Mouse (Mus musculus) kidney, postnatal 10 days (tissue): ENCODE data around the gene Pofut2.

Source experiments
- DNase-seq: peaks from one replicate; pipeline ENCODE4 v3.0.0; 2021; ENCODE audit warnings: mixed read lengths

The Pofut2 gene

DNA sequence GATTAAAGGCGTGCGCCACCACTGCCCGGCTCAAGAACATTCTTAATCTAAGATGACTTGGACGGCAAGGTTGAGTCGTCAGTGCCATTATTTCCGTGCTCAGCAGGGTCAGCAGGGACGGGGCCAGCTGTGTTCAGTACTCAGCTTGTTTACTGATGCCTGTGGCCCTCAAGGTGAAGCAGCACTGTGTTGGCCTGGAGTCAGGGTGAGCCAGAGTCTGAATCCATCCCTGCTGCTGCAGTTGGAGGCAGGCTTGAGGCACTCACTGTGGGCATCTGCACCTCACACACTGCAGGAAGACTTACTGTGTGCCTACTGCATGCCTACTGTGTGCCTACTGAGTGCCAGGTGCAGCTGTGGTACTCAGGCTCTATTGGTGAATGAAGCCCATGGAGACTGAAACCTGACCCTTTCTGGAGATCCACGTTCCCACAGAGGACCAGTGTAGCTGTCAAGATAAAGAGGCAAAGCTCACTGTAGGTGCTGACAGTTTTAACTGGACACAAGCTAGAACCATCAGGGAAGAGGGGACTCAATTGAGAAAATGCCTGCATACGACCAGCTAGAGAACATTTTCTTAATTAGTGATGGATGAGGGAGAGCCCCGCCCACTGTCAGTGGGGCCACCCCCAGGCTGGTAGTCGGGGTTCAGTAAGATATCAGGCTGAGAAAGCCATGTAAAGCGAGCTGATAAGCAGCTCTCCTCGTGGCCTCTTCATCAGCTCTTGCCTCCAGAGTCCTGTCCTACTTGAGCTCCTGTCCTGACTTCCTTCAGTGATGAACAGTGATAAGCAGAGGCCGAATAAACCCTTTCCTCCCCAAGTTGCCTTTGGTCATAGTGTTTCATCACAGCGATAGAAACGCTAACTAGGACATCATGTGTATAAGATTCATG, 26.9 kb upstream of the Pofut2 start:
- DNase-seq = no peak

DNA sequence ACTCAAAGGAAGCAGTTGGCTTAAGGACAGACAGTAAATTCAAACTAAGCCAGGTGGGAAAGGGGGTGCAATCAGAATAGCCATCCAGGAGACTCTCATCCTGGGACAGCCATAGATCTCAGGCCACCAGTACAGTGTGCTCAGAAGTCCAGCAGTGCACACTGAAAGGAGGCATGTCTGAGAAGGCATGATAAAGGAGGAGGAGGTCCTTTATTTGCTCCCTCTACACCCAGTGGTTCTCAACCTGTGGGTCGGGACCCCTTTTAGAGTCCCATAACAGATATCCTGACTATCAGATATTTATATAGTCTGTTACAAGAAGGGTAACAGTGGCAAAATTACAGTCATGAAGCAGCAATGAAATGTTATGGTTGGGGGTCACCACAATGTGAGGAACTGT, 25.8 kb upstream of the Pofut2 start:
- DNase-seq = no peak

DNA sequence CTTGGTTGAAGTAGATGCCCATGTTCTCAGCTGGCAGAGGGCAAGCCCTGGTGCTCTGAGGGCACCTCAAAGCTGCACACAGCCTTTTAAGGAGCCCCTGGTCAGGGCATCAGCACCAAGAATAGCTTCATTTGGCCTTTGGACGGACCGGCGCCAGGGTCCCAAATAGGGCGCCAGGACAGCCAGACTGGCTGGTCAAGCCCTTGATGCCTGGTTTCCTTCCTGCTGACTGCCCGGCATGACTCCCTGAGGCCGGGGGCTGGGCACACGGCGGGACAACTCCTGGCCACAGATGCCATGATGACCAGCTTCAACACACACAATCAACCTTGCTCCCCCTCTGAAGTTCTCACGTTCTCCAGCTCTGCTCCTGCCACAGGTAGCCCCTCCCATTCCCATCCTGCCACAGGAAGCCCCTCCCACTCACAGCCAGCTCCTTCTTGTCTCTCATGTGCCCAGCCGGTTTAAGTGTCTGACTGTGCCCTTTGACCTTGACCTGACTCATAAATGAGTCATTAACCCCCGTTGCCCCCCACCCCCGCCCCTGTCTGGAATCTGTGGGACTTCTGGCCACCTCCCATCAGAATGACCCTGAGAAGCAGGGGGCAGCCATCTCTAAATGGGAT, 23.9 kb upstream of the Pofut2 start:
- DNase-seq = peak; percentile 43

DNA sequence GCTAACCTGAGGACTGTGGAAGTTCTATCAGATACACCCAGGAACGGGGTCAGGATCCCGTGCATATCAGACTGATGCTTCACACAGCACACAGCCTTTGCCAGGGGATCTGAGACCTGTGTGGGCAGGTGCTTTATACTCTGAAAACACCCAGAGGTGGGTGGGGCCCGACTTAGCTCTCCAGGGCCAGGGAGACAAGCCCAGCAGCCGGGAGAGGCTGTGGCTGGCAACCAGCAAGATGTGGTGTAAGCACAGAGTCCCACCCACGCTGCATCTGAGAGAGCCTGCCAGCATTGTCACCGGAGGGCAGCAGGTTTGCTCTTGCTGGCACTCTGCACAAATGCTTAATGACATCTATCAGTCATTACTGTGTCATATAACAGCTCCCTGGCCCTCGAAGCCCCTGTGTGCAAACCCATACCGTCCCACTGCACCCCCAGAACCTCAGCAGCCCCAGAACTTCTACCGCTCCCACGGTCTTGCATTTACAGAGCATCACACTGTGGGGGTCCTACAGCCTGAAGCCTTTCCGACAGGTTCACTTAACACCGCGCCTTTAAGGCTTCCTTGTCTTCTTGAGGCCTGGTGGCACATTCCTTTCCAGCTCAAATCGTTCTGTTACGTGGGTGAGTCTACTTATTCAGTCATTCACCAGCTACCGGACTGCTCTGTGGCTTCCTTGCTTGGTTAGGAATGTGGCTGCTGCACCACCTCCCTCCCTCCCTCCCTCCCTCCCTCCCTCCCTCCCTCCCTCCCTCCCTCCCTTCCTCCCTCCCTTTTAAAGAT, 21.0 kb upstream of the Pofut2 start:
- DNase-seq = no peak

DNA sequence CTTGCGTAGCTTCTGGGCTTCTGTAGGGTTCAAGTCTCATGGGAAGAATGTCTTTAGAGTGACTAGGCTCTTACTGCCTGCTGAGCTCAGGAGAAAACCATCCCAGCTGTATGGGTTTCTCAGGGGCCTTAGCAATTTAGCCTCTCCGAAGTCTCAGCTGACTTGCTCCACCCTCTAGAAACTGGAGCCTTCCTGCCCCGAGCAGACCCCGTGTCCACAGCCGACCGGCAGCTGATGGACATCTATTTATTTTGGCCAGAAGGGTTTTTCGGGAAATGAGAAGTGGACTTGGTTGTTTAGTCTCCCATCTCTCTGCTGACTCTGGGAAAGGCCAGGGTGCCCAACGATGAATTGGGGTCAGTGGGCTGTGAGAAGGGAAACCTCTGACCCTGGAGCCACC, 18.3 kb upstream of the Pofut2 start:
- DNase-seq = peak; percentile 67

DNA sequence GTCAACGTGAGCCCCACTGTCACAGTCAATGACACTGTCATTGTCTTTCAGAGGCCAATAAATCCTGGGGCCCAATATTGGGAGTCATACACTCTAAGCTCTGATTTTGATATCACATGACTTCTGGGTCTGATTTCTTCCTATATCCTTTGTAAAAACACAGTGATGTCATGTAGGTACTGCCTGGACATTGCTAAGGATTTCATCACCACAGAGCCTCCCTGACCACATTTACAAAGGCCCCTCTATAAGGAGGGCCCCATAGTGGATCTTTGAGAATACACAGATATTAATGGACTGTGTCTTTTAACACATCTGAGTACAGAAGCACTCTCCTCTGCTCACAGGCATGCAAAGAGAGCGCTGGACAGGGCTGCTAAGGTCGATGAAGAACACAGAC, 16.6 kb upstream of the Pofut2 start:
- DNase-seq = no peak

DNA sequence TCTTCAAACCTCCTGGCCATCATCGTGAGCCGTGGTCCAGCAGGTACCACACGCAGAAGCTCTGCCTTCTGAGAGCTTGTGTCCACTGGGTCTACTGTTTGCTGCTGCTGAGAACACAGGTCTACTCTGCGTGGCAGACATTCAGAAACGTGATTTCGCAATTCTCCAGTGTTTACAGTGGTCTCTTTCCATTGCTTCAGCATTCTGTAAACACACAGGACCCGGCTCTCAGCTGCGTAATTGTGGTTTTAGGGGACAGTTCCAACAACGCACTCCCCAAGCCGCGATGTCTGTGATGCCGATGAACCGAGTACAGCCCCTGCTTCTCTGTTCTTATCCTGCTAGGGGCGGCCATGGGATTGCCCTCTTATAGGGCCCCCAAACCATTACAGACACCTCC, 16.1 kb upstream of the Pofut2 start:
- DNase-seq = peak; percentile 48

DNA sequence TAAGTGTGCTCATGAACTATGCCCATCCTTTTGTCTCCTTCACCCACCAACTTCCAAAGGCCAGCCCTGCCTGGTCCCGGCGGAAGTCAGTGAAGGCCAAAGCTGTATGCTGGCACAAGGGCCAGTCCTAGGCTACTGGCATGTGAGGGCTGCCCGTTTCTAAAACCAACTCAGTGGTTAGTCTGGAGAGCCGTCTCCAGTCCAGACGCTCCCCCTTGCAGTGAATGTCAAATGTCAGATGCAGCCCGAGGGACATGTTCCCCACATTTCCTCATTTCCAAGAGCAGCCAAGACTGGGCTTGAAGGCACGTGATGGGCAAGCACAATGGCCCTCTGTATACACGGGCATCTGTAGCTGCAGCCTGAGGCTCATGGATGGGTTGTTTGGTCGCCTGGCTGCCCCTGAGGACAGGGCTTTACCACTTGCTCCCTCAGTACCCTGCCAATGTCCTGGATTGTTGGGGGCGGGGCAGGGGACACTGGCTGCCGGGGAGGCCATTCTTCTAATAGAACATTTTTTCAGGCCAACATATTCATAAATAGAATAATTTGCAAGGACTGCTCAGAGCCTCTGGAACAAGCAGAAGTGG, 15.4 kb upstream of the Pofut2 start:
- no peak for DNase-seq

DNA sequence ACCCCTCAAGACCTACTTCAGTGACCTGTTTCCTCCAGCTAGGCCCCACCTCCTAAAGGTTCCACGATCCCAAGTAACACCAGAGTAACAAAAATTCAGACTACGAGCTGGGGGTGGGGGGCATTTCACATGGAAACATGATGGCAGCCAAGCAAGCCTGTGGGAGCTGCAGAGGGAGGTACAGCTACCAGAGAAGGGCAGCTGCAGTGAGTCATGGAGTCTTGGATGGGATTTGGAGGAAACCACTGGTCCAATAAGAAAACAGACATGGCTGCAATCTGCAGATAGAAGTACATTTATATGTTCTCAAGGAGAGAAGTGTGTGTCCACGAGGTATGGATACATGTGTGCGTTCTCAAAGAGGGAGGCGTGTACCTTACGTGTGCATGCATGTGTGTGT, 14.2 kb upstream of the Pofut2 start:
- no peak for DNase-seq

DNA sequence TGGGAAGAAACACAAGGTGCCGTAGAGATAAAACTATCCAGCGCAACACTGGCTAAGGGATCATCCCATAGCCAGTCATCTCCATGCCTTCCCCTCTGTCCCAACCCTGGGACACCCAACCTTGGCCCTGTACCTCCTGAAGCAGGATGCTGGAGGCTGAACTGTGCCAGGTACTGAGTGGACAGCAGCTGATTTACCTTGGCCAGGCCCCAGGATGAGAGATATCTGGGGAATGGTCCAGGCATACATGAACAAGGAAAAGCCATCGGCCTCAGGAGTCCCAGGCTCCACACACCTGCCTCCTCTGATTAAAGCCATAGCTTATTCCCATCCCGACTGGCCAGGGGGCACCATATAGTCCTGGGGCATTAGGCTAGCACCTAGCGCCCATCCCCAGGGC, 12.0 kb upstream of the Pofut2 start:
- no peak for DNase-seq

DNA sequence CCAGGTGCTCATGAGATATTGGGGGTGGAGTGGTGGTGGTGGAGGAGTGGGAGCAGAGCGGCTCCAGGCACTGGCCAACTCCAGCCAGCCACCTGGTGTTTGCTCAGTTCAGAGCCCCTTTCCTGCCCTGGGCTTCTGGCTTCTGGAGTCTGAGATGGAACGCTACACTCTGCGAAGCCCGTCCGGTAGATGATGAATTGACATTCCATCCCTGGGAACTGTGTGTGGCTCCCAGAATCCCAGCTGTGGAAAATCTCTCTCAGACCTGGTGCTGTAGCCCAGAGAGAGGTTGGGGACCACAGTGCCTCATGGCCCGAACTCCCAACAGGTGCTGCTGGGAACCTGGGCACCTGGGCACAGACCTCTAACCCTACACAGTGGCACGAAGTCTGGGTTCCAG, 11.3 kb upstream of the Pofut2 start:
- no peak for DNase-seq

DNA sequence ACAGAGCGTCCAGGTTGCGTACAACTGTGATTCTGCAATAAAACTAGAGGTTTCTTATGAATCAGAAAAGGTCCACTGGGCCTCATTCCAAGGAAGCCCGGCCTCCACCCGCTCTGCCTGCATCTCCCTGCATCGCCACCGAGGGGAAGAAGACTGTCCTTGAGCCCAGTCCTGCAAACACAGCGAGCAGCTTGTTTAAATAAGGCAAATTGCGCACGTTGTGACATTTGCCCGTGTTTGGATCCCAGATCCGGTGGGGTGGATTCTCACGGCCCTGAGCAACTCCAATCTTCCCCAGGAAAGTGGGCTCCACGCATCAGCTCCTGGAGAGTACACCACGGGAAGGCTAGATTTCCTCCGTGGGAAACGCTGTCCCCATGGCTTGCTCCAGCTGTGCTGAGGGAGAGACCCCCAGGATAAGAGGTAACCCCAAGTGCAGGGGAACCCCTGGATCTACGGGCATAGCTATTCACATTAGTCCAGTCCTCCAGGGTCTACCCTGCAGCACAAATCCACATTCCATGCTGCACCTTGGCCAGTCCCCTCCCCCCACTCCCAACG, 7.7 kb upstream of the Pofut2 start:
- DNase-seq = peak; percentile 73

DNA sequence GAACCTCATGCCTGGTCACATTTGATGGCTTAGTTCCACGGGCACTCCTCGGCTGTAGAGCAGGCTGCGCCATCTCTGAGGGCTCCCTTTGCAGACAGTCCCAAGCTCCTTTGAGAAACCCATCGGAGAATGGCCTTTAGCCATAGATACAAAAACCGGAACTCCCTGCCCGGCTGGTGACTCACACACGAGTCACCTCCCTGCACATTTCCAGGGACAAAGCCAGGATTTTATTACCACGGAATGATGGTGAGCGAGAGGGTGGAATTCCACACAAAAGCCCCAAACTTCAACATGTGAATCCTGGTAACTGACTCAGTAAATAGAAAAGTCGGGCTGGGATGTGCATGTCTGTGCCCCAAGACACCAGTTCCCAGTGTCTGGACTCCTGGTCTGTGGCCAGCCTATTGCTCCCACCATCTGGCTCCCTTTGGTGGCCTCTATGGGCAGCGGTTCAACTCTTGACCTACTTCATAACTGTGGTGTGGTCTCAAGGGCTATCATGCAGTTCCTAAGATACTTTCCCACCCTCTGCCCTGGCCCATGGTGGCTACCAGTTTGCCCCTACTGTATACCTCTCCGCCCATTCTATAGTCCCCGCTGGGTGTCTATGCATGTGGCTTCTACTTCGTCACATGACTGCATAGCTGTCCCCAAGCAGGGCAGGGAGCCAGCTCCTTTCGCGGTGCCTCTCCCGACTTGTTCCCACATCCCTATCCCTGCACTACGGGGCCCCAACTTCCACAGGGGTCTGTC, 7.1 kb upstream of the Pofut2 start:
- DNase-seq = peak; percentile 65

DNA sequence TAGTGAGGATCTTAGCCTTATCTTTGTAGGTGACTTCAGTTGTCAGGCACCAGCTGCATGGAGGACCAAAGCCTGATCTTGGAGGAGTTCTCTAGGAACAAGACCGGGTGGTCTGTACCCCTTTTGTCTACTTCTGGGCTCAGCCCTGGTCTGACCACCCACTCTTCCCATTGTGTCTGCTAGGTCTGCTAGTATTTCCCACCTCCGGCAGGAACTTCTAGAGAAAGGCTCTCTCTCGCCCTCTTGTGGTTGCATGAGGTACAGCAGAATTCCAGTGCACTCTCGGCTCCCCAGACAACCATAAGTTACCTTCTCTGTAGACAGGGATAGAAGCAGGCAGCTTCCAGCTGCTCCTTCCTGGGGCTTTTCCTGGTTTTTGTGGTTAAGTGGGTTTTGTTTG, 6.2 kb upstream of the Pofut2 start:
- peak; percentile 89 for DNase-seq

DNA sequence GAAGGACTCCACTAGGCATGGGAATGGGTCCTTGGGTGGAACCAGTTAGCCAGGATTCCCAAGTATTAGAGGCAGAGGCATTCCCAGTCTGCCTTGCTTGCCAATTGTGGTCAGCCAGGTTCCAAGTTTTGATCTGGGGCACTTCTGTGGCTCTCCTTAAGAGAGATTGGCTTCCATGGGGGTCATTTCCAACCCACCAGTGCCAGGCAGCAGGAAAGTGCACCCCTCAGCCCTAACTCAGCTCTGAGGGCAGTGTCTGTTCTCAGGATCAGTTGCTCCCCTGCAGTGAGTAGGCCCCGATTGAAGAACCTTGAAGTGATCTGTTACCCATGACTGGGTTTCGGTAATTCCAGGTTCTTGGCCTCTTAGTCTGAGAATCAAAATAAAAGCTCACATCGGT, 3.8 kb upstream of the Pofut2 start:
- no peak for DNase-seq

DNA sequence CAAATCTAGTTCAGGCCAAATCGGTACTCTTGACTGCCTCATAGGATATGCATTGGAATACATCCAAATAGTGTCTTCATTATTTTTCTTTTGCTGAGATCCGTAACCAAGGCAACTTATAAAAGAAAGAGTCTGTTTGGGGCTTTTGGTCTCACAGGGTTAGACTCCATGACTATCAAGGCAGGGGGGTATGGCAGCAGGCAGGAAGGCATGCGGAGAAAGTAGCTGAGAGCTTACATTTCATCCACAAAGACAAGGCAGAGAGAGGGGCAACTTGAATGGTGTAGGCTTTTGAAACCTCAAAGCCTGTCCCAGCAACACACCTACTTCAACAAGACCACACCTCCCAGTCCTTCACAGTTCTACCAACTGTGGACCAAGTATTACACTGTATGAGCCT, 3.3 kb upstream of the Pofut2 start:
- DNase-seq = no peak

DNA sequence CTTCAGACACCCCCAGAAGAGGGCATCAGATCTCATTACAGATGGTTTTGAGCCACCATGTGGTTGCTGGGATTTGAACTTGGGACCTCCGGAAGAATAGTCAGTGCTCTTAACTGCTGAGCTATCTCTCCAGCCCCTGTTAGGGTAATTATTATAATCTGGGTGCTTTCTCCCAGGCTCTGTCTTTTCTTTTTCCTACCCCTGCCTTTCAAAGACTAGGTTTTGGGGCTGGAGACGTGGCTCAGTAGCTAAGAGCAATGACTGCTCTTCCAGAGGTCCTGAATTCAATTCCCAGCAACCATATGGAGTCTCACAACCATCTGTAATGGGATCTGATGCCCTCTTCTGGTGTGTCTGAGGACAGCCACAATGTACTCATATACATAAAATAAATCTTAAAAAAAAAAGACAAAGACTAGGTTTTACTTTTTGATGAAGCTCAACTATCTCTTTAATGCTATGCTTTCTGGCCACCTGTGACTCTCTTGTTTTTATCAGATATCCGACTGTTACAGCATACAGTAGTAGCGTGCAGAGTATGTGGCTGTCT, 902 bp upstream of the Pofut2 start:
- DNase-seq = no peak

DNA sequence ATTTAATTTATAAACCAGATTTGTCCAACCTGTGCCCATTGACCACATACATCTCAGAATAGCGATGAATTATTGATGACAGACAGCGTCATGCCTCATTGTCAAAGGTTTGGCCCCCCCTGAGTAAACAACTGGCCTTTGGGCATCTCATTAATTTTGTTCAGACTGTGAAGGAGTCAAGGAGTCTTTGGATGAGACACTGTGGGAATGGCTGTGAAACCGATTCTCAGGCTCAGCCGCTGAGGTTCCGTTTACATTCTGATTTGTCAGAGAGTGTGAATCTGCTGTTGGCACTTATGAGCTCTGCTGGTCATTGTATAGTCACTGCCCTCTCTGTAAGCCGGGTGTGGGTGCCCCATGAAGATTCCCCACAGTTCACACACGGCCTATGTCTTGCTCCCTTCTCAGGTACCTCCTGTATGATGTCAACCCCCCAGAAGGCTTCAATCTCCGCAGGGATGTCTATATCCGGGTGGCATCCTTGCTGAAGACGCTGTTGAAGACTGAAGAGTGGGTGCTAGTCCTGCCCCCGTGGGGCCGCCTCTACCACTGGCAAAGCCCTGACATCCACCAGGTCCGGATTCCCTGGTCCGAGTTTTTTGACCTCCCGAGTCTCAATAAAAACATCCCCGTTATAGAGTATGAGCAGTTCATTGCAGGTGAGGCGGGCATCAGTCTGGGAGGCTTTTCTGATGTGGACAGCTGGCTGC, 1.3 kb downstream of the Pofut2 start:
- DNase-seq = no peak

DNA sequence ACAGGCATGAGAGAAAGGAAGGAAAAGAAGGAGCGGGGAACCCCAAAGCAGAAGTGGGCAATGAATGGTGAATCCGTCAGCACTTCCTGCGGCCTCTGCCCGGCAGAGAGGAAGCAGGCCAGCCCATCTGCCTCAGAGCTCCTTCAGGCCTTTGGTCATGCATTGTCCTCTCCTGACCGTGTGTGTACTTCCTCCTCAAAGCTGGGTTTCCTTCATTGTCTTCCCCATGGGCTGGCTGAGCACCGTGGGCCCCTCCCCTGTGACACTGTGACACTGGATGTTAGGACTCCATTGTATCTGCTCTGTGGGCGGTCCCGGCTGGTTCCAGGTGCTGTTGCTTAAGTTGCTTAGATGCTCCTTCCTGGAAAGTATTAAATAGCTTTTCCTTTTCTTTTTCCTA, 7.3 kb downstream of the Pofut2 start:
- DNase-seq = peak; percentile 54

DNA sequence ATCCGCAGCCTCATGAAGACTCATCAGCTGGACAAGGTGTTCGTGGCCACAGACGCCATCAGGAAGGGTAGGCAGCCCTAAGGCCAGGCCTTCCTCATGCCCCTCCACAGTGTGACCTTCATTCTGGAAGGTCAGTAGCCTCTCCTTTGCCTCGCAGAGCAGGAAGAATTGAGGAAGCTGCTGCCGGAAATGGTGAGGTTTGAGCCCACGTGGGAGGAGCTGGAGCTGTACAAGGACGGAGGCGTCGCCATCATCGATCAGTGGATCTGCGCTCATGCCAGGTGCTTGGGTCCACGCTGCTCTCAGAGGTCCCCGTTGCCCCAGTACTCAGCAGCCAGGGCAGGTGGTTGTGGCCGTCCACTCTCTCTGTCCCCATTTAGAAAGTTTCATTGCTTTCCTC, 8.0 kb downstream of the Pofut2 start:
- no peak for DNase-seq

DNA sequence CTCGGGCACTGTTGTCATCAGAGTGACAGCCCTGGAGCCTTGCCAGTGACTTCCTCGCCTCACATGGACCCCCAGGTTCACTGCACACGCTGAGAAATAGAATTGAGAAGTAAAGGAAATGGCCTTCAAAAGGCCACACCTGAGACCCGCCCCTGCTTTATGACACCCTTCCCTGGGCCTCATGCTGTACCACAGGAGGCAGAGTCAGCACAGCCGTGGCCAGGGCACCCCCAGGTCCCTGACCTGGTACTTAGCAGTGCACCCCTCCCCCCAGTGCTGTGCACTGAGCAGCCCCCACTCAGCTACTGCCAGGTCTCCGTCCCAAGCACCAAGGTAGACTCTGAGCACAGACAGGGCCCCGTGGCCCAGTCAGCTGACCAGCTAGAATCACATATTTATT, 10.1 kb downstream of the Pofut2 start:
- no peak for DNase-seq
